Mouse (Mus musculus): Measurements from ENCODE around the gene Lmbr1.

DNA sequence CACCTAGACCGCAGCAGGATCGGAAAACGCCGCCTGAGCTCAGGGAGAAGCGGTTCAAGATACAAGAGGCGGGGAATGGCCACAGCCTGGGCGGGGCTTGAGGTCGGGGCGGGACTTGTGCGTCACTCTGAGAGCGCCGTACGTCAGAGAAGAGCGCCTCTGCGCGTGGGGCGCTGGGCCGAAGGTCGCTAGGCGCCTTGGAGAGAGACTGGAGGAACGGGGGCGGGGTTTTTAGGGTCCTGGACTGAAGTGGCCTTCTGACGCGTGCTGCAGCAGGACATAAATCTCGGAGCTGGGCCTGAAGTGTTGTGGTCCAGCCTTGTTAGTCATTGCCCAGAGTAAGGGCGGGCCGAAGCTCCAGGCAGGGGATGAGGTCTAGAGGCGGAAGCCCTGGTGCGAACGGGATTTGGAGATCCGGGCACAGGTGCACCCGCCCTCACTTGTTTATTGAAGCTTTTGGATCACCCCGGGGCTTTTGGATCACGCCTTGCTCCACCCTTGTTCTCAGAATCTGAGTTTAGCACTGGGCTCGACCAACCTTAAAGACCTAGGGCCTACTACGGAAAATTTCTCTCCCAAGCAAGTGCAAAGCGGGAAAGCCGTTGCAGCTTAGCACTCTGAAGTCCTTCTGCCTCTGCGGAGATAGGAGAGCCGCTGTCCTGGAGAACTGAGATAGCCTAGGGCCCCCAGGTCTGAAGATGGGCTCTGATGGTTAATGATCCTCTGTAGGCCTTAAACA is at the start of gene Lmbr1:
- TF ChIP-seq MAZ (IDR thresholded peaks at IDR 0.05; ENCODE audit: low read depth, low read length) (no peak), CTCF (conservative IDR thresholded peaks at IDR 0.05 in 1 of 2, IDR thresholded peaks at IDR 0.05 in 1 of 2; ENCODE audit: low read depth in 2 of 2, low read length in 2 of 2) (no peak), UBTF (IDR thresholded peaks at IDR 0.05; ENCODE audit: low read depth, low read length) (no peak), EP300 (IDR thresholded peaks at IDR 0.05; ENCODE audit: low read length) (no peak), POLR2A (IDR thresholded peaks at IDR 0.05; ENCODE audit: low read depth, low read length) (no peak), ZMIZ1 (IDR thresholded peaks at IDR 0.05; ENCODE audit: low read depth, low read length) (no peak), GABPA (IDR thresholded peaks at IDR 0.05; ENCODE audit: insufficient replicate concordance, low read depth, low read length) (no peak), HCFC1 (IDR thresholded peaks at IDR 0.05; ENCODE audit: low read depth, low read length) (no peak), PAX5 (IDR thresholded peaks at IDR 0.05; ENCODE audit: low read length) (no peak), SMC3 (IDR thresholded peaks at IDR 0.05; ENCODE audit: low read depth, low read length) (no peak), MAX (IDR thresholded peaks at IDR 0.05; ENCODE audit: low read length) (no peak), TCF12 (IDR thresholded peaks at IDR 0.05; ENCODE audit: low read depth, low read length) (no peak)

Data from CH12.LX (cell line).